Mouse (Mus musculus): Measurements from ENCODE around the gene Fam205c. TPM values are rescaled to one million over a fixed set of nuclear protein-coding genes. Genes with fewer than 3 reads are reported as not detected.

The Fam205c gene
- polyA plus RNA-seq, 1 experiment from 2014 or later: 0.31 TPM

DNA sequence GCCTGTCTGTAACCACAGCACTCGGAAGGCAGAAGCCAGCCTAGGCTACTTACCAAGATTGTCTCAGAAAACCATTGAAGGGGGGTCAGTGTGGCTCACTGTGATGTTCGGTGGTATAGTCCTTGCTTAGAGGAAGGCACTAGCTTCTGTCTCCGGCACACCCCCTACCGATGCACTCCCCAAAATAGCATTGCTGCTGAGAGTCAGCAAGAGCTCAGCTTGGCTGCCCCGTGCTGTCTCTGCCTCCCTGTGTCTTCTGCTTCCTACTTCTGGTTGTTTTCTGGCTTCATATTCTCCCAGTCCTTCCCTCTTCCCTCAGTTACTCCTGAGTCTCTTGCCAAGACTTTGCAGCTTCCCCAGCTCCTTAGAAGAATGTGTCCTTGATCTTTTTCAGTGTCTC, 26.8 kb upstream of the Fam205c start:
- Histone ChIP-seq H3K36me3 (ENCODE audit: control insufficient read depth, insufficient read depth, low read length) (no peaks in the 10 kb centered on the region), H3K4me3 (ENCODE audit: control insufficient read depth in 1 of 2, insufficient read depth in 1 of 2, low read depth in 1 of 2, low read length in 2 of 2) (no peak overlapping the region), H3K9ac (ENCODE audit: low read length) (no peak overlapping the region), H3K4me1 (ENCODE audit: control insufficient read depth in 2 of 2, insufficient read depth in 2 of 2, low read length in 2 of 2) (no peaks in the 10 kb centered on the region), H3K27me3 (ENCODE audit: control insufficient read depth, insufficient read depth, low read length) (0 out of 2 replicates have a peak, but pooled peaks cover 9% of the 10 kb centered on the region), H3K4me2 (ENCODE audit: low read length) (no peak overlapping the region), H3K27ac (replicated peaks in 1 of 2; ENCODE audit: control insufficient read depth in 1 of 2, insufficient read depth in 1 of 2, low read depth in 2 of 2, low read length in 2 of 2) (no peak overlapping the region), H3K9me3 (ENCODE audit: control insufficient read depth, low read length) (no peaks in the 10 kb centered on the region)
- no peak for ATAC-seq (ENCODE audit: insufficient number of reproducible peaks, insufficient read depth, low FRiP score, low read depth)
- WGBS: 39% methylated on average over 5 of the region's 5 CpGs

GRCm38 (mm10) chr4:42898914-42899313, 24.9 kb upstream of the Fam205c start:
- Histone ChIP-seq H3K4me2 (ENCODE audit: low read length) (no peak overlapping the region), H3K9ac (ENCODE audit: low read length) (no peak overlapping the region), H3K27ac (replicated peaks in 1 of 2; ENCODE audit: control insufficient read depth in 1 of 2, insufficient read depth in 1 of 2, low read depth in 2 of 2, low read length in 2 of 2) (no peak overlapping the region), H3K27me3 (ENCODE audit: control insufficient read depth, insufficient read depth, low read length) (no peaks in the 10 kb centered on the region), H3K9me3 (ENCODE audit: control insufficient read depth, low read length) (no peaks in the 10 kb centered on the region), H3K4me3 (ENCODE audit: control insufficient read depth in 1 of 2, insufficient read depth in 1 of 2, low read depth in 1 of 2, low read length in 2 of 2) (no peak overlapping the region), H3K36me3 (ENCODE audit: control insufficient read depth, insufficient read depth, low read length) (no peaks in the 10 kb centered on the region), H3K4me1 (ENCODE audit: control insufficient read depth in 2 of 2, insufficient read depth in 2 of 2, low read length in 2 of 2) (no peaks in the 10 kb centered on the region)
- WGBS: 39% methylated on average over 3 of the region's 3 CpGs
- ATAC-seq (ENCODE audit: insufficient number of reproducible peaks, insufficient read depth, low FRiP score, low read depth): no peak

DNA sequence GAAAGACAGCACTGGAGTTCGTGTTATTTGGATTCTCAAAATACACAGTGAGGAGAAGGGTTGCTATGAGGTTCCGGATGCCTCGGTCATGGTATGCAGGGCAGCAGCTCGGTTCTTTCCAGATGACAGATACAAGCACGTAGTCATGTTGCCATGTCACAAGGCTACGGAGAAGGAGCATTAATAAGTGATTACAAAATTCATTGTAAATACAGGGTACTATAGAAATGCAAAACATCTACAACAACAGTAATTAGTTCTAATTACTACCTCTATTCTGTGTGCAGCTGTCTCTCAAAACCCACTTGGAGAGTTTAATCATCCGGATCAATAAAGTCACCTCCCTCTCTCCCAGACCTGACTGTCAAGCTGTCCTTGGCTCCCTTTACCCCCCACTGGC, 21.1 kb upstream of the Fam205c start:
- no peaks in the 10 kb centered on the region for H3K36me3 ChIP-seq (ENCODE audit: control insufficient read depth, insufficient read depth, low read length)
- H3K4me2 ChIP-seq (ENCODE audit: low read length): no peak overlapping the region
- no peaks in the 10 kb centered on the region for H3K4me1 ChIP-seq (ENCODE audit: control insufficient read depth in 2 of 2, insufficient read depth in 2 of 2, low read length in 2 of 2)
- WGBS: 75% methylated on average over 7 of the region's 7 CpGs
- no peak overlapping the region for H3K4me3 ChIP-seq (ENCODE audit: control insufficient read depth in 1 of 2, insufficient read depth in 1 of 2, low read depth in 1 of 2, low read length in 2 of 2)
- no peaks in the 10 kb centered on the region for H3K9me3 ChIP-seq (ENCODE audit: control insufficient read depth, low read length)
- no peak overlapping the region for H3K9ac ChIP-seq (ENCODE audit: low read length)
- no peak for ATAC-seq (ENCODE audit: insufficient number of reproducible peaks, insufficient read depth, low FRiP score, low read depth)
- no peaks in the 10 kb centered on the region for H3K27me3 ChIP-seq (ENCODE audit: control insufficient read depth, insufficient read depth, low read length)
- no peak overlapping the region for H3K27ac ChIP-seq (replicated peaks in 1 of 2; ENCODE audit: control insufficient read depth in 1 of 2, insufficient read depth in 1 of 2, low read depth in 2 of 2, low read length in 2 of 2)

GRCm38 (mm10) chr4:42891176-42891575, 17.1 kb upstream of the Fam205c start:
- ATAC-seq (ENCODE audit: insufficient number of reproducible peaks, insufficient read depth, low FRiP score, low read depth): no peak
- Histone ChIP-seq H3K4me1 (ENCODE audit: control insufficient read depth in 2 of 2, insufficient read depth in 2 of 2, low read length in 2 of 2) (no peaks in the 10 kb centered on the region), H3K9me3 (ENCODE audit: control insufficient read depth, low read length) (no peaks in the 10 kb centered on the region), H3K4me3 (ENCODE audit: control insufficient read depth in 1 of 2, insufficient read depth in 1 of 2, low read depth in 1 of 2, low read length in 2 of 2) (no peak overlapping the region), H3K27ac (replicated peaks in 1 of 2; ENCODE audit: control insufficient read depth in 1 of 2, insufficient read depth in 1 of 2, low read depth in 2 of 2, low read length in 2 of 2) (no peak overlapping the region), H3K36me3 (ENCODE audit: control insufficient read depth, insufficient read depth, low read length) (no peaks in the 10 kb centered on the region), H3K27me3 (ENCODE audit: control insufficient read depth, insufficient read depth, low read length) (no peaks in the 10 kb centered on the region), H3K4me2 (ENCODE audit: low read length) (no peak overlapping the region), H3K9ac (ENCODE audit: low read length) (no peak overlapping the region)
- WGBS: 69% methylated on average over 7 of the region's 7 CpGs

GRCm38 (mm10) chr4:42888806-42889205, 14.8 kb upstream of the Fam205c start:
- no peak overlapping the region for H3K27ac ChIP-seq (replicated peaks in 1 of 2; ENCODE audit: control insufficient read depth in 1 of 2, insufficient read depth in 1 of 2, low read depth in 2 of 2, low read length in 2 of 2)
- no peak for ATAC-seq (ENCODE audit: insufficient number of reproducible peaks, insufficient read depth, low FRiP score, low read depth)
- no peaks in the 10 kb centered on the region for H3K27me3 ChIP-seq (ENCODE audit: control insufficient read depth, insufficient read depth, low read length)
- WGBS: 87% methylated on average over 6 of the region's 6 CpGs
- no peaks in the 10 kb centered on the region for H3K9me3 ChIP-seq (ENCODE audit: control insufficient read depth, low read length)
- H3K4me1 ChIP-seq (ENCODE audit: control insufficient read depth in 2 of 2, insufficient read depth in 2 of 2, low read length in 2 of 2): no peaks in the 10 kb centered on the region
- no peak overlapping the region for H3K4me3 ChIP-seq (ENCODE audit: control insufficient read depth in 1 of 2, insufficient read depth in 1 of 2, low read depth in 1 of 2, low read length in 2 of 2)
- H3K9ac ChIP-seq (ENCODE audit: low read length): no peak overlapping the region
- H3K4me2 ChIP-seq (ENCODE audit: low read length): no peak overlapping the region
- H3K36me3 ChIP-seq (ENCODE audit: control insufficient read depth, insufficient read depth, low read length): no peaks in the 10 kb centered on the region

DNA sequence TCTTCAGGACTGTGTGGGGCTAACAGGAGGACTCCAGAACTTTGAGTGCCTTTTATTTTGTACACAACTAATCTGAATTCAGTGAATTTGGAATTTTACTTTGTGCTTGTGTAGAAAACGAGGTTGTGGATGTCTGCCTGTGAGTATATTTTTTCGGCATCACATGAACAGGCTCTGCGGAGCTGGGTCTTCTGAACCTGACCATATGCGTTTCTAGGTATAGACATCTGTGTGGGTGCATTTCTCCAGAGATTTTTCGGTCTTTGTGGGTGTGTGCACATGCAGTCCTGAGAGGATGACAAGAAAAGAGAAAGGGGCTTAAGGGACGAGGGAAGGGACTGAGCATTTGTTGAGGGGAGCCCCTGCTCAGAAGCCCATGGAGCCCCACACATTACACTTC, 12.9 kb upstream of the Fam205c start:
- no peaks in the 10 kb centered on the region for H3K27me3 ChIP-seq (ENCODE audit: control insufficient read depth, insufficient read depth, low read length)
- no peak overlapping the region for H3K4me3 ChIP-seq (ENCODE audit: control insufficient read depth in 1 of 2, insufficient read depth in 1 of 2, low read depth in 1 of 2, low read length in 2 of 2)
- H3K9ac ChIP-seq (ENCODE audit: low read length): no peak overlapping the region
- no peak overlapping the region for H3K4me2 ChIP-seq (ENCODE audit: low read length)
- H3K4me1 ChIP-seq (ENCODE audit: control insufficient read depth in 2 of 2, insufficient read depth in 2 of 2, low read length in 2 of 2): no peaks in the 10 kb centered on the region
- no peaks in the 10 kb centered on the region for H3K36me3 ChIP-seq (ENCODE audit: control insufficient read depth, insufficient read depth, low read length)
- no peak for ATAC-seq (ENCODE audit: insufficient number of reproducible peaks, insufficient read depth, low FRiP score, low read depth)
- no peaks in the 10 kb centered on the region for H3K9me3 ChIP-seq (ENCODE audit: control insufficient read depth, low read length)
- no peak overlapping the region for H3K27ac ChIP-seq (replicated peaks in 1 of 2; ENCODE audit: control insufficient read depth in 1 of 2, insufficient read depth in 1 of 2, low read depth in 2 of 2, low read length in 2 of 2)
- WGBS: 85% methylated on average over 6 of the region's 6 CpGs

DNA sequence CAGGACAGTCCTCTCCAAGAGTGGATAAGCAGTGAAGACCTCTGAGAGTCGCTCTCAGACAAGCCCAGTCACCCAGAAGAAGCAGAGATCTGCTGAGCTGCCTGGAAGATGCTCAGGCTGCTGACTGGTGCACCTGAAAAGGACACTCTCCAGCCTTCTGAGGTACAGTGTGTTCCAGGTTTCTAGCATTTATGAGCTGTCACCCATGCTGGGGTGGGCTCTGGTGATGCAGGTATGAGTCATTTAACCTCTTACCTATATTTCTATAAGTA, 6.6 kb upstream of the Fam205c start:
- ATAC-seq (ENCODE audit: insufficient number of reproducible peaks, insufficient read depth, low FRiP score, low read depth): no peak
- no peak overlapping the region for H3K9ac ChIP-seq (ENCODE audit: low read length)
- 35% methylated on average over 1 of the region's 1 CpGs for WGBS
- H3K9me3 ChIP-seq (ENCODE audit: control insufficient read depth, low read length): no peaks in the 10 kb centered on the region
- H3K27me3 ChIP-seq (ENCODE audit: control insufficient read depth, insufficient read depth, low read length): no peaks in the 10 kb centered on the region
- no peaks in the 10 kb centered on the region for H3K36me3 ChIP-seq (ENCODE audit: control insufficient read depth, insufficient read depth, low read length)
- no peak overlapping the region for H3K4me3 ChIP-seq (ENCODE audit: control insufficient read depth in 1 of 2, insufficient read depth in 1 of 2, low read depth in 1 of 2, low read length in 2 of 2)
- no peak overlapping the region for H3K27ac ChIP-seq (replicated peaks in 1 of 2; ENCODE audit: control insufficient read depth in 1 of 2, insufficient read depth in 1 of 2, low read depth in 2 of 2, low read length in 2 of 2)
- no peak overlapping the region for H3K4me2 ChIP-seq (ENCODE audit: low read length)
- peaks cover 2 to 6% of the 10 kb centered on the region in 2 experiments; a peak in 2 of 4 replicates for H3K4me1 ChIP-seq (ENCODE audit: control insufficient read depth in 2 of 2, insufficient read depth in 2 of 2, low read length in 2 of 2)

DNA sequence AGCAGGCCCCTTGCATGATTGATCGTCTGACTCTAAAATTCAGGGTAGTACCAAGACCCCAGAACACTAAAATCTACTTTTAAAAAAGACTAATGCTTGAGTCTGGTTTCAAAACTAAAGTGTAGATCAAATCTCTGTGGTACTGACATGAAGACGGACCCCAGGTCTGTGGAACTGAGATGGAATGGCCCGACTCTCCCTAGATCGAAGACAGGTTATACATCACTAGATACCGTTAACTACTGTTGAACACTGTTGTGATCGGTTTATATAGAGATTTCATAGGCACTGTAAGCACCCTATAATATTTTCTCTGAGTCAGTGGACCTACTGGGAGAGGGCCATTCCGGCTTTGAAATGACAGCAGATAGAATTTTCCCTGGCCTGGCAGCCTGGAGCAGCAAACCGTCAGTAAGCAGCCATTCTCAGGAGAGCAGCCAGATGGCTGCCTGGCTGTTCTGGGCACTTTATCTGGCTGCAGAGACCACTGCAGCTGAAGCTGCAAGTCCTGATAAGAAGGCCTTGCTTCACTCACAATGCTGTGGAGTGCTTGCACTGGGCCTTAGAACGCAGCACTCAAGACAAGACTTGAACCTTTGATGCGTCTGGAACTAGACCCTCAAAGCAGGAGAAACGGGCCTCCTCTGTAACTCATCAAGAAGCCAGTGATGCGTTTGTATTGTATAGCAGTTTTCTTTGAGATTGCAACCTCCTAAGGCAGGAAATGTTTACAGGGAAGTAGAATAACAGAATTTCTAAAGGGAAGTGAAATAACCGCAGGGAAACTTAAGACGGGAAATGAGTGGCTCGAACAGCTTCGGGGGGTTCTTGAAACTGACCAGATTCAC, 6.0 kb upstream of the Fam205c start:
- Histone ChIP-seq H3K4me2 (ENCODE audit: low read length) (no peak overlapping the region), H3K27me3 (ENCODE audit: control insufficient read depth, insufficient read depth, low read length) (no peaks in the 10 kb centered on the region), H3K9me3 (ENCODE audit: control insufficient read depth, low read length) (no peaks in the 10 kb centered on the region), H3K4me1 (ENCODE audit: control insufficient read depth in 2 of 2, insufficient read depth in 2 of 2, low read length in 2 of 2) (peaks cover 2 to 6% of the 10 kb centered on the region in 2 experiments; a peak in 2 of 4 replicates), H3K4me3 (ENCODE audit: control insufficient read depth in 1 of 2, insufficient read depth in 1 of 2, low read depth in 1 of 2, low read length in 2 of 2) (no peak overlapping the region), H3K9ac (ENCODE audit: low read length) (no peak overlapping the region), H3K27ac (replicated peaks in 1 of 2; ENCODE audit: control insufficient read depth in 1 of 2, insufficient read depth in 1 of 2, low read depth in 2 of 2, low read length in 2 of 2) (no peak overlapping the region), H3K36me3 (ENCODE audit: control insufficient read depth, insufficient read depth, low read length) (no peaks in the 10 kb centered on the region)
- WGBS: 50% methylated on average over 16 of the region's 16 CpGs
- no peak for ATAC-seq (ENCODE audit: insufficient number of reproducible peaks, insufficient read depth, low FRiP score, low read depth)
